21 mouse cellular contexts compared by ENCODE assay signal in the genomic region with DNA sequence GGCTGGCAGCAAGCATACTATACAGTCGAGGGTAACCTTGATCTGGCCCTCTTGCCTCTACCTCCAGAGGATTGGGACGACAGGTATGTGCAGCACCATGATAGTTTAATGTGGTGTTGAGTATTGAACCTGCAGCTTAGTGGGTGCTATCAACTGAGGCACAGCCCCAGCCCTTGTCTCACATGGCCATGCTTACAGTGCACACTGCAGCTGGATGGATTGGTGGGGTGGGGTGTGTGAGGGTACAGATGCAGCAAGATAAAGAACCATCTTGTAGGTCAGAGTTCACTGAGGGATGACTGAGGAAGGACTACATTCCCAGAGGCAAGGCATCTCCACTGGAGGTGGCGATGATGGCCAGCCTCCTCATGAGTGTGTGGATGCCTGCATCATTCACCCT.
"Had no signal": no experiment of that assay in that cellular context is flagged by ENCODE, and none has a peak within 500 bp of the region (broad histone marks: within the 10 kb centered on the region; RNA-seq: fewer than 3 reads in every experiment).

No protein-coding gene starts in this region.

- H3K27me3 ChIP-seq: heart, embryonic 13.5 days; heart, embryonic 15.5 days; hindbrain, embryonic 15.5 days; kidney, embryonic 15.5 days had no signal

- H3K4me3 ChIP-seq: heart, adult 2 months; heart, embryonic 13.5 days; heart, embryonic 15.5 days; hindbrain, embryonic 13.5 days; hindbrain, embryonic 15.5 days; kidney, embryonic 15.5 days; left cerebral cortex, adult 2 months had no signal

- H3K4me2 ChIP-seq: heart, embryonic 11.5 days; heart, embryonic 13.5 days; heart, embryonic 15.5 days; hindbrain, embryonic 13.5 days; hindbrain, embryonic 15.5 days; kidney, embryonic 15.5 days had no signal

- H3K27ac ChIP-seq: heart, adult 2 months; heart, embryonic 13.5 days; heart, embryonic 15.5 days; hindbrain, embryonic 13.5 days; hindbrain, embryonic 15.5 days; hindbrain, postnatal 0 days; kidney, embryonic 15.5 days; left cerebral cortex, adult 2 months had no signal

- H3K9me3 ChIP-seq: heart, embryonic 13.5 days; heart, embryonic 15.5 days; hindbrain, embryonic 13.5 days; hindbrain, embryonic 15.5 days; kidney, embryonic 15.5 days had no signal

- ATAC-seq: forebrain, postnatal 0 days; hindbrain, postnatal 0 days; intestine, embryonic 16.5 days had no signal

- H3K9ac ChIP-seq: forebrain, postnatal 0 days; heart, embryonic 13.5 days; heart, embryonic 15.5 days; hindbrain, embryonic 13.5 days; hindbrain, embryonic 15.5 days; kidney, embryonic 15.5 days had no signal

- H3K36me3 ChIP-seq: heart, embryonic 13.5 days; heart, embryonic 15.5 days; hindbrain, embryonic 13.5 days; hindbrain, embryonic 15.5 days; kidney, embryonic 15.5 days had no signal

- DNase-seq: forebrain, postnatal 0 days; gastrocnemius, postnatal 14 days; gastrocnemius, postnatal 36 days; heart, adult 11 months; heart, adult 2 months; heart, postnatal 14 days; heart, postnatal 36 days; kidney, adult 11 months; kidney, adult 2 months; kidney, adult 9 months; kidney, postnatal 10 days; kidney, postnatal 36 days had no signal

- H3K4me1 ChIP-seq: heart, embryonic 13.5 days; heart, embryonic 15.5 days; hindbrain, embryonic 13.5 days; hindbrain, embryonic 15.5 days had no signal
